Mouse (Mus musculus): Measurements from ENCODE around the gene Ints14.

Gene Ints14
- long read RNA-seq, experiment 1, transcript Ints14-202 (13 exons, 2,820 nt) = major isoform, 11 of 24 reads
- long read RNA-seq, experiment 1, partial matches to known transcripts = 8 of 24 reads
- long read RNA-seq, experiment 1, other reads (novel, unspliced or antisense) = 2 of 24 reads
- long read RNA-seq, experiment 2, transcript Ints14-202 (13 exons, 2,820 nt) = major isoform, 6 of 20 reads
- long read RNA-seq, experiment 2, partial matches to known transcripts = 6 of 20 reads
- long read RNA-seq, experiment 2, other reads (novel, unspliced or antisense) = 6 of 20 reads

DNA sequence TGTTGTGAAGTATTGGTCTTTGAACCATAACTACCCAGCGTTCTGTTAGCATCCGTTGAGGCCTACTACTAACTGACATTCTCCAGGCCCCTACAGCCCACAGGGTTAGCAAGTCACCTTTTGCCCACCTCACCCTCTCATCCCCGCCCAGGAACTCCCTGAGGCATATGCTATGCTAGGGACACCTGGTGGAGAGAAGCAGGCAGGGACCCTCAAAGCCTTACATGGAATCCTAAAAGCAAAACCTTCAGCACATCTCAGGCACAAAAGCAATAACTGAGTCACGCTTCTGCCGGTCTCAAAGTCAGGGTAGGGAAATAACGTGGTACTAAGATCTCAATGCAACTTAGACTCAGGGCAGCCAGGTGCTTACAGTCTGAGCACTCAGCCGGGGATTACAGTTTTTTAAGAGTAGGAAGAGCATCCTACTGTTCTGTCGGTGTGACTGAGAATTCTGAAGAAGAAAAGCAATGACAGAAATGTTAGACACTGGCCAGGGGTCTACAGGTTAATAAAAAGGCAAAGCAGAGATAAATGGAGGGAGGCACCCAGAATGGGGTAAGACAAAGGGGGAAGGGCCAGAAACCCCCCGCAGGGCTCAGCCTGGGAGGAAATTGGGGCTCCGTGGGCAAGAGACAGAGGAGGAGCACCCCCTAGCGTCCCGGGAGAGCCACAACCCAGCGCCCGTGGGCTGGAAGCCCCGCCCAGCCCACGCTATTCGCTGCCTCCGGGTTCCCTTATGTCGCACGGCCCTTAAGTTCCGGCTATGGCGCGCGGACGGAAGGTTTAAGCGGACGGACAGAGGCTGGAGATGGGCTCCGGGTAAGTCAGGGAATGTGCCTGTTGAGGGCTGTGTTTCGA is at the start of gene Ints14:
Gene Ints14 (plus strand): TSS at position 789 of the 861 bp plus-strand sequence.
- intact Hi-C loops (cut with DNase I) = no loop called here

DNA sequence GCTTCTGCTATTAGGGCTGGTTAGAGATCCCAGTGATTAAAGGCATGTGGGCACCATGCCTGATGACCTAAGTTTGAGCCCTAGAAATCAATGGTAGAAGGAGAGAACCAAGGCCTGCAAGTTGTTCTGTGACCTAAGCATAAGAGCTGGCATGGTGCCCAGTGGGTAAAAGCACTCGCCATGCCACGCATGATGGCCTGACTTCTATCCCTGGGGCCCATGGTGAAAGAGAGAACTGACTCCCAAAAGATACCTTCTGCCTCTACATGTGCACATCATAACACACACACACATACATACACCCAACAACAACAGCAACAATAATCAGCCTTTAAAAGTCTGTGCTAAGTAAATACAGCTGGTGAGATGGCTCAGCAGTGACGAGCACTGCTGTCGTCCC is 47.3 kb upstream of the Ints14 start:
- intact Hi-C loops (cut with DNase I) = no loop called here

DNA sequence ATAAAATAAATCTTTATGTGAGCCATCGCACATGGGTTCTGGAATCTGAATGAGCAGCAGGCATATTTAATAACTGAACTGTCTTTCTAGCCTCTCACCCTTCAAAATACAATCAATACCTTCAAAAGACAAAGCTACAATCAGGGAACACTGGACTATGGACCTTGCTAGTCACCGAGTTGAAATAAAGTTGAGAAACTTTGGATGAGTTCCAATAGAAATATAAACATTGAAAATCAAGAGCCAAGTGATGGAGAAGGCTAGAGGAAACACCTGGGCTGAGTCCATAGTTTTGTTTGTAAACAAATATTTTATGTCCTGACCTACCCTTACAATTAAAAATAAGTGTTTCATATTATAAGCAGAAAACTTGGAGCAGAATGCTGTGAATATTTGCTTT is 46.7 kb upstream of the Ints14 start:
- intact Hi-C loops (cut with DNase I) = no loop called here

DNA sequence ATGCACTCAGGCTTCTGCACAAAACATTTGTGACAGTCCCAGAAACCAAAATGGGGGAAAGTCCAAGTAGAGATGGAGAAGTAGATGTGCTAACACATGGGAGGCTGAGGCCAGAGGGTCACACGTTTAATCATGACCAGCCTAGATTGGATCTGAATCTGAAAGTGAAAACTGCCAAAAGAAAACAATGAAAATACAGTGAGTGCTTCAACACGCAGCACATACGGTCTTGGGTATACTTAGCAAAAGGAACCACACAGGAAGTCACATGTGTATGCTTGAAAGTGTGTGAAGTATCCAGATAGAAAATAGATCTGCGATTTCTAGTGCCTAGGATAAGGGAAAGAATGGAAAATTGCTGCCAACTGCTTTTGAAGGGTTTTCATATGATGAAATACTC is 46.1 kb upstream of the Ints14 start:
- intact Hi-C loops (cut with DNase I) = no loop called here

DNA sequence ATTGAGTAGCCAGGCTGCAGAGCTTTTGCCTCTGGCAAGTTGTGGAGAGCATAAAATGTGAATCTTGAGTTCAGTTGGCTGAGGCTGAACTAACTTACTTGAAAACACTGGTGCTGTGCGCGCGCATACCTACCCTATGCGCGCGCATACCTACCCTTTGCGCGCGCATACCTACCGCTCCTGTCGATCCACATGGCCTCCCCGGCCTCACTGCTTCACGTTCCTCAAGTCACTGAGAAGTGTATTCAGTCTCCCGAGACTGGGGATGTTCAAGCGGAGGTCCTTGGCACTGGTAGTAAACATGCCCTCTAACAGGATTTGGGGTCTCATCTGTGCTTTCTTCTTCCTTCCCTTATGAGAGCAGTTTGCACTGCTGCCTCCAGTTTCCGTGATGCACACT is 42.1 kb upstream of the Ints14 start:
- intact Hi-C loops (cut with DNase I) = no loop called here

DNA sequence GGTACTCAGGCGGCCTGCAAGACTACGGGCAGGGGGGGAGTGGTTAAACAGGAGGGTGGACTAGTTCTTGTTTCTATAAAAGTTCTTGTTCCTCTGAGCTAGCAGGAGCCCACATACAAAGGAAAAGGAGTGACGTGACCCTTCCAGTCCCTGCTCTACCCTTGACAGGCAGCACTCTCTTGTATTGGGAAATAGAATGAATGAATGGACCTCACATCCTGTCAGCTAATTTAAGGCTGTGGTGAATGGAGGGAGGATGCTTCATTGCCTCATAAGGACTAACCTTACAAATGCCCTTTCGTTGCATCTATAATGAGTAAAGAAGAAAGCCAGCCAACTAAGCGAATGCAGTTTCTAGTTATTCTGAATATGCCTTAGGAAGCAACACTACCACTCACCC is 34.9 kb upstream of the Ints14 start:
- intact Hi-C loops (cut with DNase I) = no loop called here

DNA sequence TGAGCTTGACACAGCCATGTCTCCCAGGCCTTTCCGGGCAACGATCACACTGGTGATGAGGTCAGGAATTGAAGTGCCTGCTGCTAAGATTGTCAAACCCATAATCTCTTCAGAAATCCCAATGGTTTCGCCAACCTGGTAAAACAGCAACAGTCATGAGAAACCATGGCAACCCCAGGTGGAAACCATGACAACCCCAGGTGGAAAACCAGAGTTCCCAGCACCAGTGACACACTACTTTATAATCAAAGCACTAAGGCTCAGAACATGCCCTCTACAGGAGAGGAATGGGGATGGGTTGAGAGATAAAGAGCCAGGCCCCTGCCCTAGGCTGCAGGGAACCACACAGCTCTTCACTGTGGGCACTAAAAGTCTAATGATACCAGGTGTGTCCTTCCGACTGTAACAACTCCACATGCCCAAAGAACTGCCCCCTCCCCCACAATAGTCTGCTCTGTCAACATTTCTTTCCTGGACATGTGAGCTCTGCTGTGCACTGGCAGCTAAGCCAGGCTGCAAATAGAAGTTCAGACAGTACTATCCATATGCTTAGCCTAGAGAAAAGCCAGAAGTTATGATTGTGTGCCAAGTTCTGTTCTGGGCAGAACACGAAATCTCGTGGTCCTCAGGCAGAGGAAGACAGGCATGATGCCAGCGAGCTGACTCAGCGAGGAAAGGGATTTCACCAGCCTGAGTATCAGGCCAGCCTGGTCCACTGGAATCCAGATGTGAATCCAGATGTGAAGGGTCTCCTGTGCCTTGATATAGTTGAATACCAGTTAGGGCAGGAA is 34.3 kb upstream of the Ints14 start:
- intact Hi-C loops (cut with DNase I) = no loop called here

DNA sequence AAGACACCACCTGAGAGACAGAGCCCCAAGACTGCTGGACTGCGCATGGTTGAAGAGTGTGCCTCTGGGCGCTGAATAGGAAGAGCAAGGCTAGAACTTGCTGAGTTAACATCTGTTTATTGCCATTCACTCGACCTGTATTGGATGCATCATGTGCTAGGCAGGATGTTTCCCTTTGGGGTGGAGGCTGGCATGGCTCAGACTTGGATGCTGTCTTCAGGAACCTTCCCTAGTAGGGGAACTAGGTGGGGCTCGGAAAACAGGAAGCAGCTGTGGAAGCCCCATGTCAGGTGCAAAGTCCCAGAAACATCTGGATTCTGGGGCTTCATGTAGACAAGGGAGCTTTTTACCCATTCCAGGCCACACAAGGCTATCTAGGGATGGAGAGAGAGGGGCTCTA is 30.4 kb upstream of the Ints14 start:
- intact Hi-C loops (cut with DNase I) = loop anchor here (10.0 kb wide), 1 partner anchor 155 kb away; no protein-coding TSS in a partner anchor

DNA sequence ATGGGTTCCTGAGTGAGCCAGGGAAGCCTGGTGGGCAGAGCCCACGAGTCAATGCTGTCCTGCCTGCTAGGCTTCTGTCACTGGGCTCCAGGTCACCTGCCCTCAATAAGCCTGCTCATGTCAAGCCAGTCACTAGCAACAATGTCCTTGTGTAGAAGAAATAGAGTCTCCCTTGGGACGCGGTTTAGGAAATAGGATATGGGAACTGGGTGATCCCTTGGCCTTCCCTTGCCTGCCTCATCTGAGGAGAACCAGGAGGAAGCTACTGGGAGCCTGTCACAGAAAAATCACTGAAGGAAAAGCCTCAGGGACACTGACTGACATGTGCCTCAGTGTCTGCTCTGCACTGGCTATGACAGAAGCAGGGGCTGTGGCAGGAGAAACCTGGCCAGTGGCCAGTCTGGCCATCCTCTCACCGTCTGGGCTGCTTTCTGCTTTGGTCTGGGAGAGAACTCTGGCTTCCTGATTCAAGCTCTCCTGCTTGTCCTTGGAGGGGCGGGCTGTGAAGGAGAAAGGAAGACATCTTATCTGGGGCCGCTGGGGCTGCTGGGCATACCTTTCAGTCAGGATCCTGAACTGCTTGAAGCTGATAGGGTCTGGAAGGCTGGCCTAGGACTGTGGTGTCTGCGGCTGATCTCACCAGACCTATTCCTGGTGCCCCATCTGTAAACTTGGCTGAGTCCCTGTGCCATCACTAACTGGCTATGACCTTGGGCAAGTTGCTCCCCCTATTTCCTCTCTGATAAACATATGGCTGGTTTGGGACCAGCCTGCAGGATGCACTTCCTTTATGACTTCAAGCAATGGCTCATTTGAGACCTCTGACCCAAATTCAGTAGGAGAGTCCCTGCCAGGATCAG is 28.7 kb upstream of the Ints14 start:
- intact Hi-C loops (cut with DNase I) = loop anchor here (10.0 kb wide), 1 partner anchor 157 kb away; no protein-coding TSS in a partner anchor

DNA sequence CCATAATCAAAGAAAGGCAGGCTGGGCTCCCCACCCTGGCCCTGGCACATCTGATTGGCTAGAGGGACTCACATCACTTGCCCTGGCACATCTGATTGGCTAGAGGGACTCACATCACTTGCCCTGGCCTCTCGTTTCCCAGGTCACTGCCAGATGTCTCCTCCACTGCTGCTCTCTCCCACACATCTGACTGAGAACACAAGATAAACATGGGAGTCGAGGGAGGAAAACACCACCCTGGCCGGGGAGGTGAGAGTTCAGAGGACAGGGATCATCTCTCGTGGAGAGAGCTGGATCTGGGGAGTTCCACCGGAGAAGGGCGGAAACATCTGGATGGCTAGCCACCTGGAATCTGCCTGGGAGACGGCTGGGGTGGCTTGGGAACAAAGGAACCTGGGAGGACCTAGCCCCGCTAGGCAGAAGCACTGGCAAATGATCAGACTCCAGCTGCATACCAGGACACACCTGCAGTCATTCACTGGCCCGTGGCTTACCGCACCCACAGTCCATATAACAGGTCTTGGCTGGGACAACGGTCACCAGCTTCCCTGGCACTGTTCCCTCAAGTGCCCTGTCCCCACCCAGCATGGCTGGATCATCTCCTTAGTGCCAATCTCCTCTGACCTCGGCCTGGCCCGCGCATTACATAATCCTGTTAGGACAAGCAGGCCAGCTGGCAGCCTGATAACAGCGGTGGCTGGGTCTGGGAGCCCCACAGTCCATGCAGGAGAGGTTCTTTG is 26.5 kb upstream of the Ints14 start:
- intact Hi-C loops (cut with DNase I) = loop anchor here (10.0 kb wide), 1 partner anchor 159 kb away; no protein-coding TSS in a partner anchor

DNA sequence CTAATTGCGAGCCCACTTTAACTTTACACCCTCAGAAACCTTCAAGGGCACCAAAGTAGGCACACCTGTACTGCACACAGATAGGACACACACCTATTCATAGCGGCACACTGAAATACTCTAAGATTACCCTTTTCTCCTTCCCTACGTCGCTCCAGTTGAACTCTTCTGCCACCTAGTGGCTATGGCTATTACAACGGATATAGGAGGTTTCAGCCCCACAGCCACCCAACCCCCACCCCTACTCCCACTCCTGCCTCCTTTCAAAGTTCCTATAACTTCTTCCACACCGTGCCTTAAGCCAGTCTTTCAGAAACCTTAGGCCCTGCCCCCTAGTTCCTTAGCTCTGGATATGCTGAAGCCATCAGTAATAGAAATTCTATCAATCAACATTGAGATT is 24.2 kb upstream of the Ints14 start:
- intact Hi-C loops (cut with DNase I) = loop anchor here (10.0 kb wide), 1 partner anchor 162 kb away; no protein-coding TSS in a partner anchor

DNA sequence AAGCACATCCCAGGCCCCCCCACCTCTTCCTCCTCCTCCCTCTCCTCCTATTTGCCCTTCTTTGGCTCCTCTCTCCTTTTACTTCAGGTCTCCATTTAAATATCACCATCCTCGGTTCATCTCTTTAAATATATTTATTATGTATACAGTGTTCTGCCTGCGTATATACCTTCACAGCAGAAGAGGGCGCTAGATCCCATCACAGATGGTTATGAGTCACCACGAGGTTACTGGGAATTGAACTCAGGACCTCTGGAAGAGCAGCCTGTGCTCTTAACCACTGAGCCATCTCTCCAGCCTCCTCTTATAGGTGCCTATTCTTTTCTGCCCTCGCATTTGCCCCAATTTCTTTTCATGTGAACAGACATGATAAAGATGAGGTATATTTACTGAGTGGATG is 23.2 kb upstream of the Ints14 start:
- intact Hi-C loops (cut with DNase I) = loop anchor here (10.0 kb wide), 1 partner anchor 163 kb away; no protein-coding TSS in a partner anchor

DNA sequence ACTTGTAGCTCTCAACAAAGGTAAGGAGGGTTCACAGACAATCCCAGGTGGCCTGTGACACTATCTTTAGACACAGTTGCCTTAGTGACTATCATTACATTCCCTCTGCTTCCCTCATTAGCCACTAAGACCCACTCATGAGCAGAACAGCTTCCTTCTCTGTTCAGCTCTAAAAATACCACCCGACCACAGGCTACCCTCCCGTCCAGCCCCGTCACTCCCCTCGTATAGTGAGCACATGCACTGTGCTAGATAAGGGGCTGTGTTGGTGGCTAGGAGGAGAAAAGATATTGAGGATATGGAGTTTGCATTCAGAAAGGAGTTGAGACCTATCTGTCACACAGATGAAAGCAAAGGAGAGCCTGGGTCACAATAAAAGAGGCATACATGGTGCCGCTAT is 22.2 kb upstream of the Ints14 start:
- intact Hi-C loops (cut with DNase I) = loop anchor here (10.0 kb wide), 1 partner anchor 164 kb away; no protein-coding TSS in a partner anchor

DNA sequence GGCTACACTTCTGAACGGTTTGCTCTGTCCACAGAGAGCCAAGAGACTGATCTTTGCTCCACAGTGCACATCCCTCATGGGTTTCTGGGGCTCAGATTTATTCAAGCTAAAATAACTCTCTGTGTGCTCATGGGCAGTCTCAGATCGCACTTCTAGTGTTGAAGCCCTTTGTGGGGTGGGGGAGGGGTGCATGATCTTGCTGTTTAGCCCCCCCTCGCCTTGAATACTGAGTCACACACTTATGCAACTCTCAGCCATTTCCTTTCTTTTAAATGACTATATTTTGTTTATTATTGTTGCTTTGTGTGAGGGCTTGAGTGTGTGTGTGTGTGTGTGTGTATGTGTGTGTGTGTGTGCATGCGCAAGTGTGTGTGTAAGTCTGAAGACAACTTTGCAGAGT is 21.4 kb upstream of the Ints14 start:
- intact Hi-C loops (cut with DNase I) = loop anchor here (10.0 kb wide), 1 partner anchor 164 kb away; no protein-coding TSS in a partner anchor

DNA sequence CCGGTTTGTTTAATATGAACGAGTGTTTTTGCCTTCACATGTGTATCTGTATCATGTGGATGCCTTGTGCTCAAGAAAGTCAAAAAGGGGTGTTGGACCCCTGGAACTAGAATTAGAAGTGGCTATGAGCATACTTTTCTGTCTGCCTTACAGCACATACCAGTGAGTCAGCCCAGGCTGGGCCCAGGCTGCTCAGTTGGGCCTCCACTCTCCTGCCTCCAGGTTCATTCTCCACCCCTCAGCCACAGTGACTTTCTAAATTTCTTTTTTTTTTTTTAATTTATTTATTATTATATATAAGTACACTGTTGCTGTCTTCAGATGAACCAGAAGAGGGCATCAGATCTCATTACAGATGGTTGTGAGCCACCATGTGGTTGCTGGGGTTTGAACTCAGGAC is 20.9 kb upstream of the Ints14 start:
- intact Hi-C loops (cut with DNase I) = loop anchor here (10.0 kb wide), 1 partner anchor 165 kb away; no protein-coding TSS in a partner anchor

DNA sequence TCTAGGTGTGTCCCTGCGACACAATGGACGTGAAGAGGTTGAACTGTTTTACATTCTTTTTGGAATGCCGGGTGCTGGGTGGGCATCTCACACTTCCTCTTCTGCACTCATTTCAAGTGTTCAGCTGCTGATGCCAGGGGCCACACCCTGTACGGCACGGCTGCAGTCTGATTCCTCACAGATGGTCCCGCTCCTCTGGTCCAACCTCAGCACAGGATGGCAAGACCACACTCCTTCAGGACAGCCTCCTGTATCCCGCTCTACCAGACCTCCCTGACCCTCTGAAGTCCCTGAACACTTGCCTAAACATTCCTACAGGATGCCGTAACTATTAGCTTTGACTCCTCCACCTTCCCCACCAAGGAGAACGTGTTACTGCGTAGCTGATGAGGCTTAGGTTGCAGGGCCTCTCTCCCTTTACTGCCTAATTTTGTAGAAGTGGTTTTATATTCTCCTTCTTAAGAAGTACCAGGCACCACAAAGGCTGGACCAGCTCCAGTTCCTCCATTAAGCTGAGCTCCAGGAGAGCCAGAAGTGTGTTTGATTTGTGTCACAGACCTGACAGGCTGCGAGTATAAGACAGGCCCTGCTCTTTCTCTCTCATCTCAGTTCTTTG is 19.9 kb upstream of the Ints14 start:
- intact Hi-C loops (cut with DNase I) = no loop called here

DNA sequence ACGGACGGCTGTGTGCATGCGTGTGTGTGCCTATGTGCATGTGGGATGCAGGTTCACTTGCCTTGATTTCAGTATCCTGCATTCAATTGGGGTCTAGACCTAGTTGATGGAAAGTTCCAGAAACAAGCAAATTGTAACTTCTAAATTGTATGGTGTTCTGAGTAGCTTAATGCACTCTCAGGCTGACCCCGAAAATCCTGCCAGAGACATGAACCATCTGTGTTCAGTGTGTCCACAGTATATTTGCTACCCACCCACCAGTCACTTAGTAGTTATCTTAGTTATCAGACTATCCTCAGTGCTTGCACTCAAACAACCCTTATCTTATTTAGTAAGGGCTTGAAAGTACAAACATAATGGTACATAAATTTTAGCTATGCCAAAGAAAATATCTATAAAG is 19.1 kb upstream of the Ints14 start:
- intact Hi-C loops (cut with DNase I) = no loop called here

DNA sequence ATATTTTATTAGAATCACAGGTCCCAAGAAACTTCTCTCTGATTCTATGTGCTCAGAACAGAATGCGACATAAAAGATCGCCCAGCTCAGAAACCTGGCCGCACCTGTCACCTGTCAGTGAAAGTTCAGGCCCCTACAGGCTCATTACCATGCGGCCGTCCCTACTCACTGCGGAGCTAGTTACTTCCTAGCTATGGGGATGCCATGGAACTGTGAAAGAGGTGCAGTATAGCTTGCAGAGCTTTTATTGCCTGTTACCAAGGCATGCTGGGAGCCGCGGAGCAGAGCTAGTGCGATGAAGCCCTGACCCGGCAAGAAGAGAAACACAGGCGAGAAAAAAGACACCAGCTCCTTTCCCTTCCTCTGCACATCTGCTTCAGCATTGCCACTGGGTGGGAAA is 16.7 kb upstream of the Ints14 start:
- intact Hi-C loops (cut with DNase I) = no loop called here

DNA sequence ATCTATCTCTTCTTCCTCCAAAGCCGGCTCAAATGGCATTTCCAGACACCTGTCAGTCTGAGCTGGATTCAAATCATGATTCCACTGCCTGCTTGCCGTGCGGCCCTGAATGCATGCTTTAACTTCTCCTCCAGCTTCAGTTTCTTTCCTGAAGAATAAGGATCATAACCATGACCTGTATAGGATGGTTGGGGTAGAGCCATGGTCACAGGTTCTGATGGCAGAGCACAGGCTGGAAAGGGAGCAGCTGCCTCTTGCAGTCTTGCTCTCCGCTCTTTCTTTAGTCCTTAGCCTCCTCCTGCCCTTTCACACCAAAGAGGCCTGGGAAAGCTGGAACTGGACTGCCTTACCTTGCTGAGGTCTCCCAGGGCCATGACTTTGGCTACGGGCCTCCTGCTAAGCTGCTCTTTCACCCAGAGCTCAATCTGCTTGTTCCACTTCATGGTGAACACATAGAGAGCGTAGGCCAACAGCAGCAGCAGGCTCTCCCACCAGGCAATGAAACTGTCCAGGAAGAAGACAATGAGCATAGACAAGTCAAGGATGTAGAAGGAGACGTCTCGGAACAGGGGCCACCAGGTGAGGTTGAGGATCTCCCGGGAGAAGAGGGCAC is 13.1 kb upstream of the Ints14 start:
- intact Hi-C loops (cut with DNase I) = no loop called here
